Mouse (Mus musculus) naive thymus-derived CD4-positive, alpha-beta T cell, adult 2 months (primary cell): ENCODE measurements around the gene Asb17.
"Not testable (repeated sequence)": the region's sequence is repeated elsewhere in the genome, so short reads cannot be mapped to it uniquely, and the experiment has no call there.

ENCODE experiments used
- DNase-seq: peaks from one replicate; pipeline ENCODE4 v3.0.0-alpha.2; 2011; ENCODE audit warnings: low read depth

The Asb17 gene

GRCm38 (mm10) chr3:153831873-153832653, 11.9 kb upstream of the Asb17 start:
- no peak for DNase-seq

GRCm38 (mm10) chr3:153832654-153832945, 11.4 kb upstream of the Asb17 start:
- no peak for DNase-seq

- DNase-seq: no peak
Observed at GRCm38 (mm10) chr3:153834071-153834470, 9.9 kb upstream of the Asb17 start.

- DNase-seq: peak; percentile 77
Observed at GRCm38 (mm10) chr3:153835455-153836086, 8.4 kb upstream of the Asb17 start.

GRCm38 (mm10) chr3:153836316-153836715, 7.7 kb upstream of the Asb17 start:
- no peak for DNase-seq

- no peak for DNase-seq
Observed at GRCm38 (mm10) chr3:153837593-153837992, 6.4 kb upstream of the Asb17 start.

GRCm38 (mm10) chr3:153844757-153845156, 748 bp downstream of the Asb17 start:
- no peak for DNase-seq

- DNase-seq: no peak
Observed at GRCm38 (mm10) chr3:153845500-153845899, 1.5 kb downstream of the Asb17 start.

- DNase-seq: no peak
Observed at GRCm38 (mm10) chr3:153846109-153846508, 2.1 kb downstream of the Asb17 start.

- DNase-seq: no peak
Observed at GRCm38 (mm10) chr3:153847207-153847733, 3.3 kb downstream of the Asb17 start.

GRCm38 (mm10) chr3:153849368-153850015, 5.5 kb downstream of the Asb17 start:
- DNase-seq: peak; percentile 40

GRCm38 (mm10) chr3:153850759-153851158, 6.8 kb downstream of the Asb17 start:
- no peak for DNase-seq

GRCm38 (mm10) chr3:153852266-153852665, 8.3 kb downstream of the Asb17 start:
- DNase-seq: no peak

GRCm38 (mm10) chr3:153858350-153859001, 14.5 kb downstream of the Asb17 start:
- no peak for DNase-seq

GRCm38 (mm10) chr3:153860392-153860791, 16.4 kb downstream of the Asb17 start:
- DNase-seq: not testable (repeated sequence)

- DNase-seq: peak; percentile 30
Observed at GRCm38 (mm10) chr3:153863816-153864215, 19.8 kb downstream of the Asb17 start.

GRCm38 (mm10) chr3:153864636-153865429, 20.8 kb downstream of the Asb17 start:
- DNase-seq: peak; percentile 4

GRCm38 (mm10) chr3:153867149-153868136, 23.4 kb downstream of the Asb17 start:
- no peak for DNase-seq

- DNase-seq: no peak
Observed at GRCm38 (mm10) chr3:153871396-153871795, 27.4 kb downstream of the Asb17 start.

GRCm38 (mm10) chr3:153886296-153886695, 42.3 kb downstream of the Asb17 start:
- no peak for DNase-seq
